ENCODE assay signal across 8 mouse cellular contexts in genomic region chr13:98768329-98768728, GRCm38 (mm10). TPM values are rescaled to one million over a fixed set of nuclear protein-coding genes. Genes with fewer than 3 reads are reported as not detected.
DNase-seq lines count a peak whose midpoint lies in the region; ATAC-seq and TF ChIP-seq lines count a peak whose summit lies in the region.

No protein-coding gene starts in this region.

- no peak for ATAC-seq in liver, embryonic 12.5 days
- 0 out of 2 replicates have a peak, but pooled peaks have one; percentile 74 for ATAC-seq in hindbrain, postnatal 0 days

- 80% methylated on average over 4 of the region's 4 CpGs for WGBS in liver, embryonic 12.5 days (ENCODE audit: insufficient replicate concordance)
- WGBS in hindbrain, postnatal 0 days, result 34% methylated on average over 4 of the region's 4 CpGs
- WGBS in thymus, adult 2 months, result 80% methylated on average over 4 of the region's 4 CpGs

- intact Hi-C loops in gastrocnemius, postnatal 14 days (cut with DNase I; ENCODE audit: low total_unique reads), result no loop called here

- no peak for TF ChIP-seq POLR2A in thymus, adult 2 months (IDR thresholded peaks at IDR 0.05; ENCODE audit: control insufficient read depth, extremely low read depth, insufficient read depth, low read length, poor library complexity)

- TF ChIP-seq CTCF in hindbrain, postnatal 0 days (IDR thresholded peaks at IDR 0.05; ENCODE audit: low read depth), result no peak
- no peak for TF ChIP-seq CTCF in thymus, adult 2 months (IDR thresholded peaks at IDR 0.05; ENCODE audit: borderline replicate concordance, control insufficient read depth, extremely low read depth, insufficient read depth, low read length, poor library complexity)

- H3K36me3 ChIP-seq in liver, embryonic 12.5 days, result peaks cover 26% of the 10 kb centered on the region
- H3K36me3 ChIP-seq in hindbrain, postnatal 0 days (ENCODE audit: insufficient read depth, low read length), result no peaks in the 10 kb centered on the region
- no peaks in the 10 kb centered on the region for H3K36me3 ChIP-seq in thymus, adult 2 months (ENCODE audit: control insufficient read depth, insufficient read depth, low read length)

- peak; percentile 45 for DNase-seq in liver
- DNase-seq in cerebellum, adult 9-10 months, result peak; percentile 65
- peak; percentile 70 for DNase-seq in gastrocnemius, postnatal 14 days
- peak; percentile 83 for DNase-seq in hindbrain, postnatal 0 days (ENCODE audit: low spot score)
- DNase-seq in lung, adult 18-20 months, result peak; percentile 55 to 71
- peak; percentile 21 for DNase-seq in right cerebral cortex, postnatal 4 days
- DNase-seq in thymus, adult 2 months, result no peak

- no peak overlapping the region for H3K27ac ChIP-seq in liver, embryonic 12.5 days
- no peak overlapping the region for H3K27ac ChIP-seq in hindbrain, postnatal 0 days
- H3K27ac ChIP-seq in thymus, adult 2 months (ENCODE audit: control insufficient read depth, insufficient read depth, low read length), result no peak overlapping the region

- H3K9me3 ChIP-seq in liver, embryonic 12.5 days (replicated peaks), result no peaks in the 10 kb centered on the region
- H3K9me3 ChIP-seq in hindbrain, postnatal 0 days (ENCODE audit: low read length), result no peaks in the 10 kb centered on the region

- H3K9ac ChIP-seq in liver, embryonic 12.5 days, result no peak overlapping the region
- H3K9ac ChIP-seq in hindbrain, postnatal 0 days (replicated peaks; ENCODE audit: low read length), result no peak overlapping the region

- no peak overlapping the region for H3K4me2 ChIP-seq in liver, embryonic 12.5 days
- no peak overlapping the region for H3K4me2 ChIP-seq in hindbrain, postnatal 0 days (ENCODE audit: low read depth, low read length)

- no peaks in the 10 kb centered on the region for H3K4me1 ChIP-seq in liver, embryonic 12.5 days
- no peaks in the 10 kb centered on the region for H3K4me1 ChIP-seq in hindbrain, postnatal 0 days (ENCODE audit: insufficient read depth, low read length)
- no peaks in the 10 kb centered on the region for H3K4me1 ChIP-seq in thymus, adult 2 months (replicated peaks; ENCODE audit: control insufficient read depth, insufficient read depth, low read length)

- no peak overlapping the region for H3K4me3 ChIP-seq in liver, embryonic 12.5 days
- H3K4me3 ChIP-seq in hindbrain, postnatal 0 days (ENCODE audit: low read length), result no peak overlapping the region
- H3K4me3 ChIP-seq in thymus, adult 2 months (ENCODE audit: control insufficient read depth, insufficient read depth, low read length), result no peak overlapping the region

- H3K27me3 ChIP-seq in liver, embryonic 12.5 days (replicated peaks), result no peaks in the 10 kb centered on the region
- no peaks in the 10 kb centered on the region for H3K27me3 ChIP-seq in hindbrain, postnatal 0 days (ENCODE audit: insufficient read depth, low read length)
- H3K27me3 ChIP-seq in thymus, adult 2 months (ENCODE audit: control insufficient read depth, insufficient read depth, low read length), result no peaks in the 10 kb centered on the region

RNA-seq across cellular contexts. Expression of gene Fcho2, which starts 46.9 kb away (rescaled TPM):
- polyA plus RNA-seq in liver, embryonic 12.5 days (2016; fragmentation: Nextera tagmentation; extraction: Ambion mirVana), result 27.4 and 29.4 TPM in 2 replicates
- 10 to 100 TPM; 22.2 to 24.4 TPM for total RNA-seq in gastrocnemius, postnatal 14 days (2021)
- total RNA-seq in hindbrain, postnatal 0 days (2014; rRNA removed), result 15.7 and 19.6 TPM in 2 replicates
- 18.1 and 19.7 TPM in 2 replicates for polyA plus RNA-seq in hindbrain, postnatal 0 days (2015; fragmentation: Nextera tagmentation; extraction: Ambion mirVana)
- 9.6 and 10.7 TPM in 2 replicates for polyA plus RNA-seq in thymus, adult 2 months (2012; rRNA removed)
